Mouse (Mus musculus) embryonic facial prominence, embryonic 11.5 days (tissue): ENCODE measurements around the gene Gm28230. TPM values are rescaled to one million over a fixed set of nuclear protein-coding genes. Genes with fewer than 3 reads are reported as not detected.

ENCODE experiments used
- ATAC-seq: fragments of 200-750 bp; cut with Nextera tagmentation; replicated peaks from 2 replicates; pipeline ENCODE4 v1.8.0; 2017; ENCODE audit warnings: low read depth; ENCODE audit not compliant: insufficient number of reproducible peaks, low FRiP score, low TSS enrichment
- DNase-seq: peaks from one replicate; pipeline ENCODE4 v3.0.0-alpha.2; 2015; ENCODE audit warnings: low spot score
- H3K27ac ChIP-seq: fragments of 300-500 bp; sonication (generic); replicated peaks from 2 replicates; pipeline ENCODE4 v1.5.1; 2014; ENCODE audit warnings: mild to moderate bottlenecking, low read depth, low read length, control low read depth
- H3K27me3 ChIP-seq: fragments of 300-500 bp; sonication (generic); 2 replicates; pipeline ENCODE4 v1.6.1; 2014; ENCODE audit warnings: mild to moderate bottlenecking, low read length, moderate library complexity, mixed read lengths; ENCODE audit not compliant: control insufficient read depth, insufficient read depth
- H3K36me3 ChIP-seq: fragments of 300-500 bp; sonication (generic); replicated peaks from 2 replicates; pipeline ENCODE4 v1.6.1; 2014; ENCODE audit warnings: low read depth, mild to moderate bottlenecking, low read length, moderate library complexity, mixed read lengths; ENCODE audit not compliant: control insufficient read depth, insufficient read depth
- H3K4me1 ChIP-seq: fragments of 300-500 bp; sonication (generic); 2 replicates; pipeline ENCODE4 v1.6.1; 2014; ENCODE audit warnings: low read length, mixed read lengths; ENCODE audit not compliant: control insufficient read depth, insufficient read depth
- H3K4me2 ChIP-seq: fragments of 300-500 bp; sonication (generic); 2 replicates; pipeline ENCODE4 v1.6.1; 2014; ENCODE audit warnings: low read depth, mild to moderate bottlenecking, control low read depth, low read length, moderate library complexity
- H3K4me3 ChIP-seq: fragments of 300-500 bp; sonication (generic); 2 replicates; pipeline ENCODE4 v1.5.1; 2014; ENCODE audit warnings: low read depth, low read length, control low read depth
- H3K9ac ChIP-seq: fragments of 300-500 bp; sonication (generic); replicated peaks from 2 replicates; pipeline ENCODE4 v1.6.1; 2014; ENCODE audit warnings: mild to moderate bottlenecking, control low read depth, low read length
- H3K9me3 ChIP-seq: fragments of 300-500 bp; sonication (generic); replicated peaks from 2 replicates; pipeline ENCODE4 v1.6.1; 2016; ENCODE audit warnings: mild to moderate bottlenecking, low read length, inconsistent platforms, mixed read lengths; ENCODE audit not compliant: control insufficient read depth
- WGBS: fragments of 180-500 bp; shearing (Covaris S2); extraction: QIAGEN DNeasy Blood & Tissue Kit; methylation state at CpG from one replicate; pipeline ENCODE4 v1.1.7; 2014; 5-methylcytosine and 5-hydroxymethylcytosine counted together
- polyA plus RNA-seq: library from polyadenylated mRNA; unstranded; fragments of >200 nt; fragmentation: Nextera tagmentation; extraction: Ambion mirVana; gene quantifications from 2 replicates; pipeline ENCODE4 v1.2.1, GENCODE M21; 2014

The Gm28230 gene
- polyA plus RNA-seq, 1 experiment from 2014 or later: not detected

- DNase-seq (no peak), ATAC-seq (no peak)
- peaks cover 92% of the 10 kb centered on the region for H3K27me3 ChIP-seq
- H3K4me3 ChIP-seq: no peak overlapping the region
- no peaks in the 10 kb centered on the region for H3K4me1 ChIP-seq
- no peaks in the 10 kb centered on the region for H3K9me3 ChIP-seq
- no peak overlapping the region for H3K4me2 ChIP-seq
- 36% methylated on average over 2 of the region's 3 CpGs for WGBS
- no peak overlapping the region for H3K27ac ChIP-seq
- H3K9ac ChIP-seq: no peak overlapping the region
- H3K36me3 ChIP-seq: no peaks in the 10 kb centered on the region
Observed at GRCm38 (mm10) chr2:74741252-74741978, 14.9 kb downstream of the Gm28230 start.

- H3K4me1 ChIP-seq: no peaks in the 10 kb centered on the region
- H3K9me3 ChIP-seq: no peaks in the 10 kb centered on the region
- no peak overlapping the region for H3K9ac ChIP-seq
- no peak overlapping the region for H3K4me2 ChIP-seq
- peaks cover 92% of the 10 kb centered on the region for H3K27me3 ChIP-seq
- H3K36me3 ChIP-seq: no peaks in the 10 kb centered on the region
- ATAC-seq: no peak
- H3K4me3 ChIP-seq: no peak overlapping the region
- H3K27ac ChIP-seq: no peak overlapping the region
- DNase-seq: no peak
Observed at GRCm38 (mm10) chr2:74741979-74742277, 15.4 kb downstream of the Gm28230 start.

- Histone ChIP-seq H3K27me3 (peaks cover 84% of the 10 kb centered on the region), H3K9me3 (no peaks in the 10 kb centered on the region), H3K4me2 (no peak overlapping the region), H3K4me3 (no peak overlapping the region), H3K4me1 (peaks cover 3% of the 10 kb centered on the region; the same call in 1 of the 2 replicates), H3K36me3 (no peaks in the 10 kb centered on the region), H3K27ac (no peak overlapping the region), H3K9ac (no peak overlapping the region)
- no peak for DNase-seq
- 2% methylated on average over 6 of the region's 6 CpGs for WGBS
- no peak for ATAC-seq
Observed at GRCm38 (mm10) chr2:74745540-74746297, 19.2 kb downstream of the Gm28230 start.

- Histone ChIP-seq H3K36me3 (no peaks in the 10 kb centered on the region), H3K4me2 (no peak overlapping the region), H3K4me3 (no peak overlapping the region), H3K9me3 (no peaks in the 10 kb centered on the region), H3K27ac (no peak overlapping the region), H3K4me1 (peaks cover 3% of the 10 kb centered on the region; the same call in 1 of the 2 replicates), H3K9ac (no peak overlapping the region), H3K27me3 (peaks cover 84% of the 10 kb centered on the region)
- ATAC-seq: no peak
- under 1% methylated on average over 56 of the region's 58 CpGs for WGBS
- no peak for DNase-seq
Observed at GRCm38 (mm10) chr2:74746298-74746921, 19.9 kb downstream of the Gm28230 start.

- Histone ChIP-seq H3K4me3 (peak overlapping the region; percentile 11; the same call in 1 of the 2 replicates), H3K36me3 (no peaks in the 10 kb centered on the region), H3K9me3 (no peaks in the 10 kb centered on the region), H3K4me2 (no peak overlapping the region), H3K27ac (no peak overlapping the region), H3K27me3 (peaks cover 84% of the 10 kb centered on the region), H3K4me1 (peaks cover 3% of the 10 kb centered on the region; the same call in 1 of the 2 replicates), H3K9ac (no peak overlapping the region)
- WGBS: 1% methylated on average over 24 of the region's 24 CpGs
- ATAC-seq (no peak), DNase-seq (no peak)
Observed at GRCm38 (mm10) chr2:74747006-74747405, 20.5 kb downstream of the Gm28230 start.

- Histone ChIP-seq H3K36me3 (no peaks in the 10 kb centered on the region), H3K4me3 (no peak overlapping the region), H3K27me3 (peaks cover 90% of the 10 kb centered on the region), H3K9ac (no peak overlapping the region), H3K4me2 (no peak overlapping the region), H3K9me3 (no peaks in the 10 kb centered on the region), H3K4me1 (peaks cover 3% of the 10 kb centered on the region; the same call in 1 of the 2 replicates), H3K27ac (no peak overlapping the region)
- 2% methylated on average over 11 of the region's 11 CpGs for WGBS
- no peak for ATAC-seq
- no peak for DNase-seq
Observed at GRCm38 (mm10) chr2:74747661-74748141, 21.2 kb downstream of the Gm28230 start.

- Histone ChIP-seq H3K36me3 (no peaks in the 10 kb centered on the region), H3K9me3 (no peaks in the 10 kb centered on the region), H3K4me3 (no peak overlapping the region), H3K27ac (no peak overlapping the region), H3K27me3 (peaks cover 92% of the 10 kb centered on the region), H3K4me2 (no peak overlapping the region), H3K4me1 (peaks cover 3% of the 10 kb centered on the region; the same call in 1 of the 2 replicates), H3K9ac (no peak overlapping the region)
- 2% methylated on average over 9 of the region's 9 CpGs for WGBS
- no peak for ATAC-seq
- no peak for DNase-seq
Observed at GRCm38 (mm10) chr2:74748436-74748995, 22.0 kb downstream of the Gm28230 start.
